Mouse (Mus musculus) retina, adult 2 months (tissue): ENCODE measurements around the gene Rpl9-ps1.

ENCODE experiments used
- DNase-seq: peaks from one replicate; pipeline ENCODE4 v3.0.0-alpha.2; 2012; ENCODE audit warnings: low read depth, low spot score

The Rpl9-ps1 gene

DNA sequence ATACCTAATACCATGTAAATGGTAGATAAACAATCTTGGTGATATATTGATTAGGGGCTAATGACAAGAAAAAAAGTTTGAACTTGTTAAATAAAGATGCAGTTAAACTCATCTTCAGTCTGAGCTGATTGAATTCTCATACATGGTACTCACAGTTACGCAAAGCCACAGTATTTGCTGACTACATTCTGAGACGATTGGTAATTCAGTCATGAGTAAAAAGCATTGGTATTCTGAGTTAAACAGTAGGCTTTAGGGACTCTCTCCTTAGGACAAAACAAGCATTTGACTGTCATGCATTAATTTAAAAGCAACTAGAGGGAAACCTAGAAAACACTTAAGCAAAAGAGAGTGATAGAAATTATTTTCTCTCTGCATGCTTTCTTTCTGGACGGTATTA lies 21.8 kb downstream of the Rpl9-ps1 start:
- DNase-seq, result no peak

DNA sequence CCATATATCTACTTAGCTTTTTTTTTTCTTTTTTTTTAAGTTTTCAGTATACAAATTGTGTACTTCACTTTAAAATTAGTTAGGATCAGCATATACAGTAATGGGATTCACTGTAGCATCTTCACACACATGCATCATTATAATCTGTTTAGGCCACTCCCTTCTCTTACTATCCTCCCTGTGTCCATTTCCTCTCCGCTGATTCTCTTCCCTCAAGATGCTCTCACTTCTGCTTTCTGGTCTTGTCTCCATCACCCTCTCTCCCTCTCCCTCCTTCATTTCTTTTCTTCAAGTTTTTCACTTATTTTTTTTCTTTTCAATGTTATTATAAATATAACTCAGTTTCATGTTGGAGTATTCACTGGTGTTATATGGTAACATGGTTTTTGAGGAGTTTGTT lies 26.4 kb downstream of the Rpl9-ps1 start:
- no peak for DNase-seq

DNA sequence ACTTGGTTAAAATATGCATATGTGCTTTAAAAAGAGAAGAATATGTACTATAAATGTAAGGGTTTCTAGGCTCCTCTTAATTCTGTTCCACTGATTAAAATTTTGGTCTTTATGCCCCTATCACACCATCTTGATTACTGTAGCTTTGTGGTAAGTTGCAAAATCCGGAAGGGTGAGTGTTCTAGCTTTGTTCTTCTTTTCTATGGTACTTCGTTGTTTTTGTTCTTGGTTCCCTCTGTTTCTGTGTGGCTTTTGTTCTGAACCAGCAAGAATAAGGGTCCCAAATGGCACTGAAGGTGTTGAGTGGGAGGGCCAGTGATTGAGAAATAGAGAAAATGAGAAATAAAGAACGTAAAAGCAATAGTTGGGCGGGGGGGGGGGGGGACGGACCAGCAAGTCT lies 27.2 kb downstream of the Rpl9-ps1 start:
- no peak for DNase-seq

DNA sequence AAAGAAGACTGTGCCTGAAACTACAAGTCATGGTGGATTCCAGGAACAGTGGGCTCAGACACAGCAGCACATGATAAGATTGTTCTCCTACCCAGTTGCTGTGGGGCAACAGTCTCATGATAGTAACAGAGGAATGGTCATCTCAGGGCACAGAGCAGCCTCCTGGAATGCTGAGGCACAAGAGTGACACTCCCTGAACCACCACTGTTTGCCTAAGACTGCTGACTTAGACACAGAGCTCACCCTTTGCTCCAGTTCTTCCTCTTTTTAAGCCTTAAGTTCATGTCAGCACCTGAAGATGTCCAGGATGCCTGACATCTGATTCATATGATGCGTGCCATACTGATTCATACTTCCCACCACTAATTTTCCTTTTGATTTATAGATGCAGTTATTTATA lies 28.8 kb downstream of the Rpl9-ps1 start:
- DNase-seq, result no peak

DNA sequence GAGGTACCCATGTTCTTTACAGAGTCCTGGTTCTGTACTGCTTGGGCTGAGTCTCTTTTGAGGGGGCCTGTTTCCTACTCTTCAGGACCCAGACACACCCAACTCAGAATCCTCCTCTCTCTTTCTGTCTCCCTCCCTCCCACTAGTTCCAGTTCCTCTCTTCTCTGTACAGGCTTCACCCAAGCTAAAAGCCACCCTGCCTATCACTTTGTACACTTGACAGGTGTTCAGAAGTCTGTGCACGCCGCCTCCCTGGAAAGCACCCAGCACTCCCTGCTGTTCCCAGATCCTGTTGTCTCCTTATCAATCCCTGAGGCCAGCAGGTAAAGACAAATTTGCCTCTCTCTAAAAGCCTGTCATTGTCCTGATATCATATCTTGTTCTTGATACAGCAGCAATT lies 34.5 kb downstream of the Rpl9-ps1 start:
- no peak for DNase-seq

DNA sequence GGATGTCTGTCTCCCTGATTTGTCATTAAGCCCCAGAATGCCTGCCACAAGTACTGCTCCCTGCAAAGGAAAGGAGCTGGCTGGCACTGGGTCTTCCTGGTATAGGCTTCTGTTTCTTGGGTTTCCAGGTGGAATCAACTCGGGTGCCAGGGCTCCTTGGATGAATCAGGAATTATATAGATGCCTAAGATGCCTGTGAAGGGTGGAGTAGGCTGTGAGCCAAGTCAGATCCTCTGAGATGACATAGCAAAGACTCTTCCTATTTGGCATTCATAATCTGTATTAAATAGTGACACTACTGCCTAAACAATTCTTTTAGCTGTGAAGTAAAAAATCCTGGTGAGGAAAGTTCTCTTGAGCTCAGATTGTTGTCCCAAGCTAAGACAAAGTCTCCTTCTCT lies 39.0 kb downstream of the Rpl9-ps1 start:
- DNase-seq, result no peak

DNA sequence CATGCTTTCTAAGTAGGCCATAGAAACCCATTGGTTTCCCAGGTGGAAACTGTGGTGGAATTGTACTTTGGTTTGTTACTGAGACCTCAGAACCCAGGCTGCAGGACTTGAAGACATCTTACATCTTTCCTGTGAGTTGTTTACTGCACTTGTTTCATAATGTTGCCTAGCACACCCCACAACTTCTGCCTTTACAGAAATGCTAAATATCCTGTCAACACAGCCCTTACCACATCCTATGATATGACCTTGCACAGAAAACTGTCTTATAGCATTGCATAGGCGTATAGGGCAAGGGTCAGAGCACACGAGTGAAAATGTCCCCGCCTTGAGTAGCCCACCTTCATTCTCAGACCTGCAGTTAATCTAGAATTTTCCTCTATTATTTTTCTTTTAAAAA lies 39.9 kb downstream of the Rpl9-ps1 start:
- DNase-seq, result no peak

DNA sequence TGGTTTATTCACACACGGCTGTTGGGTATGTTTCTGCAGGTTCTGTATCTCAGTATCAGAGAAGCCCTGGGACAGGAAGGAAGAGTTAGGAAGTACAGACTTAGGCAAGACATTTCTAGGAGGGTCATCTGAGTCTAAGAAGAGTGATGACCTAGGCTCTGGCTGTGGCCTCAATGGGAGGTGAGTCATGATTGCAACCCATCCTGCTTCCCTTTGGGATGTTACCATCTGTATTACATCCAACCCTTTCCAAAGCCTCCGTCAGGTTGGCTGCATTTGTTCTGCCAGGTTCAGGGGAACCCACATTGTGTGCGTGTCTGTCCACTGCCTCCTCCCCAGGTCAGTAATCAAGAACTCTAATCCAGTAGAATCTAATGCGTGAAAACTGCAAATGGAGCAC lies 40.7 kb downstream of the Rpl9-ps1 start:
- no peak for DNase-seq

DNA sequence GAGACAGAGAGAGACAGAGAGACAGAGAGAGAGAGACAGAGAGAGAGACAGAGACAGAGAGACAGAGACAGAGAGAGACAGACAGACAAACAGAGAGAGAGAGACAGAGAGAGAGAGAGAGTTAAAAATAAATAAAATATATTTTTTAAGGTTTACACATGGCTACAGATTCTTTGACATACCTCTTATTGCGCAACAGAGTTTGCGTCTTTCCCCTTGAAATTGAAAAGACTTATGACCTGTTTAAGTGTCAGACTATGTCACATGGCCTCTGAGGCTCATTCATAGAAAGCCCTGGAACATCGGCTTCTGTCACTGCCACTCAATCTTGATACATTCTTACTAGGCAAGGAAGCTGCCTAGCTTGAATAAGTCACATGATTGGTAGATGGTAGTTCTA lies 42.0 kb downstream of the Rpl9-ps1 start:
- DNase-seq, result no peak

DNA sequence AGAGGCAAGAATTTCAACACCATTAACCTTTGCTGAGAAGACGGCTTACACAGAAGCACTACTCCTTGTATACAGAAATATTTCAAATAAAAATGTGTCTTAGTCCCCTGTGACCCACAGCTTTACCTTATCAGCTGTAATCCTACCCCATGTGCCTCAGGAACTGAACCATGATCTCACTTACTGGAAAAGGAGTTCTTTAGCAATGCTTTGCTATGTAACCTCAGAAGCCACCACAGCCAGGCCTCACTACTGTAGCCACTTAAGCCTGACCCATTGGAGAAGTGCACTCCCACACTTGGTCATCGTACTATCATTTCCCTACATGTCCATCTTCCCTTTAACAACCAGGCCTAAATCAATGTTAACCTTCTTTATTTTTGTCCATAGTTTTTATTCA lies 44.8 kb downstream of the Rpl9-ps1 start:
- DNase-seq, result no peak

DNA sequence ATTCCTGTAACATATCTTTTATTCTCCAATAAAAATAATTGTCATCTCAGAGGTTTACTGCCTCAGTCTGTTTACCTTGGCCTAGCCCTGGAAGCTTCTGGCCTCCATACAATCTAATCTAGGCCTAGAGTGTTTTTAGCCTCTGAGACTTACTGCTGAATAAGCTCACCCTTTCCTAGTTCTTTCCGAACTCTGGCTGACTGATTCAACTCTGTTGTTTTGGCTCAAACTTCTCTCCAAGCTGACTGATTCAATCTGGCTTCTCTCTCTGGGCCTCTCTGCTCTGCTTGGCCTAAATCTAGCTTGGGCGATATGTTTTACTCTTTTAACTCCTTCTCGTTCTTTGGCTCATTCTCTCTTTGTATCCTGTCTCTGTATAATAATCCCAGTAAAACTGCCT lies 46.4 kb downstream of the Rpl9-ps1 start:
- DNase-seq, result no peak

DNA sequence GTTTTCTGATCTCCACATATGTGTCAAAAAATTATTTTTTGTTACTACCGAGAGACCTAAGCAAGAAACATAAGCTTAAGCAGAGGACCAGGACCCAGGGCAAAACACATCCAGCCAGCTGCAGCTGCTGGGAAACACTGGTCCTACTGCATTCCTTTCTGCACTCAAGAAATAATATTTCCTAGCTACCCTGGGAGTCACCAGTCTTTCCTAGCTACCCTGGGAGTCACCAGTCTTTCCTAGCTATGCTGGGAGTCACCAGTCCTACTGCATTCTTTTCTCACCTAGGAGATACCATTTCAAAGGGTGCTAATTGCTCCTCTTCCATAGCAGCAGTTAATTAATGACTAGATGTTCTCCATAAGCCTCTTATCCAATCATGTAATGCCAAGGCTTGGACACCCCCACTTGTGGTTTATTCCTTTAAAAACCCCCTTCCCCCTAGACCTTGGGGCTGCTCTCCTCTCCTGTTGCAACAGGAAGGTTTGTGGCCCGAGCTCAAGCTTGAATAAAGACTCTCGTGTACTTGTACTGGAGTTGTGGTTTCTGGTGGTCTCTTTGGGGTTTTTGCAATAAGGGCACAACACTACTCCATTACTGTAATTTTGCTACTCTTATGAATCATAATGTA lies 47.1 kb downstream of the Rpl9-ps1 start:
- DNase-seq, result no peak

DNA sequence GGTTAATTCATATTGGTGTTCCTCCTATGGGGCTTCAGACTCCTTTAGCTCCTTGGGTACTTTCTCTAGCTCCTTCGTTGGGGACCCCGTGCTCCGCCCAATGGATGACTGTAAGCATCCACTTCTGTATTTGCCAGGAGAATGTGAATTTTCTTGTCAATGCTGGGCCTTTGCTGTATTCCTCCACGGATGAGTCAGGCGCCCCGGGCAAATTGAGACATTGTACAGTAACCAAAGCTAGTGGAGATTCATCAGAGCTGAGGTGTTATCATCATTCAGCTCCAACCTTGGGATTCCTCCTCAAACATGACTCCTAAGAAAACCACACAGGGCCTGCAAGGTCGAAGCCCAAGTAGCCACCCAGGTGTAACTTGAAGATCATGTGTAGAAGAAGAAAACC lies 47.6 kb downstream of the Rpl9-ps1 start:
- no peak for DNase-seq

DNA sequence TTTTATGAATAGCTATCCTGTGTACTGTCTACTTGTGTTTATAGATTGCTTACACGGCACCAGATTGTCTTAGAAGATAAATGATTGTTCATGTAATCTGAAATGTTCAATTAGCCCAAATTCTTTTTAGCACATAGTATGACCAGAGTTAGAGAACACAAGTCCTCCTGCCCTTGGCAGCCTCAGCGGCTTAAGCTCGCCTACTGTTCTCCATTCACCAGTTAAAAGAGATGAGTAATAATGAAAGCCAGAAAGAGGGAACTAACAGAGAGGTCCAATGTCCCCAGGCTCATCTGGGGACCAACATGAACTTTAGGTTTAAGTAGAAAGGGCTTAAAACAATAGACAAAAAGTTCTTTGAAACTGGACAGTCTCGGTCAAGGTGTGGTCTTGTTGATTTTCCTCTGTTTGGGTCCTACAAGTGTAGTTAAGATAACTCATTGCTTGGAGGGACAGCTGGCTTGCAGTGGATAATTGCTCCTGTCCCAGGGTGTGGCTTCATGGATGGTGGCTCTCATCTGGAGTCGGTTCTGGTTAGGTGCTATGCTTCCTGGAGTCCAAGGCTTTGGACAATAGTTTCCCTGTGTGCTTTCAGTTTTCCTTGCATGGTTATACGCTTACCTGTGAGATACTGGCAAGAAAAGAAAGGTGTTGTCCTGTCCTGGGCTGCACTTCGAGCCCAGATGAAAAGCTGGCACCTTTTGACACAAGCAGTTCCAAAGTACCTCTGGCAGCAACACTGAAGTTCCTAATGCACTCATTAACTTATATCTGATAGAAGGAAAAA lies 49.6 kb downstream of the Rpl9-ps1 start:
- DNase-seq, result no peak
